Mouse (Mus musculus) testis, adult 2 months (tissue): ENCODE measurements around the gene Mgat4c. TPM values are rescaled to one million over a fixed set of nuclear protein-coding genes. Genes with fewer than 3 reads are reported as not detected.

Source experiments
- H3K27ac ChIP-seq: fragments of 200-500 bp; 2 replicates; pipeline ENCODE4 v1.5.1; 2012; ENCODE audit warnings: low read depth, low read length; ENCODE audit not compliant: control insufficient read depth, insufficient read depth
- H3K27me3 ChIP-seq: fragments of 200-500 bp; 2 replicates; pipeline ENCODE4 v1.6.1; 2012; ENCODE audit warnings: mild to moderate bottlenecking, low read length, moderate library complexity; ENCODE audit not compliant: control insufficient read depth, insufficient read depth
- H3K36me3 ChIP-seq: fragments of 200-500 bp; 2 replicates; pipeline ENCODE4 v1.6.1; 2012; ENCODE audit warnings: mild to moderate bottlenecking, low read length; ENCODE audit not compliant: control insufficient read depth, insufficient read depth
- H3K4me1 ChIP-seq: fragments of 200-500 bp; 2 replicates; pipeline ENCODE4 v1.6.1; 2012; ENCODE audit warnings: low read length; ENCODE audit not compliant: control insufficient read depth, insufficient read depth
- H3K4me3 ChIP-seq: fragments of 200-500 bp; 2 replicates; pipeline ENCODE4 v1.5.1; 2012; ENCODE audit warnings: low read depth, mild to moderate bottlenecking, low read length, moderate library complexity, mixed read lengths; ENCODE audit not compliant: control insufficient read depth
- CTCF ChIP-seq: fragments of 200-500 bp; IDR thresholded peaks from 2 replicates; pipeline ENCODE4 v1.5.1; 2012; ENCODE audit warnings: low read depth, mild to moderate bottlenecking, inconsistent platforms, low read length, moderate library complexity; ENCODE audit not compliant: control insufficient read depth, insufficient read depth, insufficient replicate concordance
- POLR2A ChIP-seq: fragments of 200-500 bp; IDR thresholded peaks from 2 replicates; pipeline ENCODE4 v1.6.1; 2012; ENCODE audit warnings: low read depth, mild to moderate bottlenecking, inconsistent platforms, low read length, moderate library complexity; ENCODE audit not compliant: control insufficient read depth
- polyA plus RNA-seq: library from polyadenylated mRNA; depleted of rRNA; stranded (reverse); fragments of >200 nt; gene quantifications from 2 replicates; pipeline ENCODE4 v1.2.3, GENCODE M21; 2012

The Mgat4c gene
- polyA plus RNA-seq, 1 experiment: 89.0 TPM

GRCm38 (mm10) chr10:101798831-101799474, 117.7 kb downstream of the Mgat4c start:
- Histone ChIP-seq H3K4me1 (no peaks in the 10 kb centered on the region), H3K27me3 (no peaks in the 10 kb centered on the region), H3K27ac (no peak overlapping the region), H3K36me3 (no peaks in the 10 kb centered on the region), H3K4me3 (no peak overlapping the region)
- TF ChIP-seq POLR2A (no peak), CTCF (no peak)

GRCm38 (mm10) chr10:101808768-101809167, 127.5 kb downstream of the Mgat4c start:
- Histone ChIP-seq H3K27me3 (no peaks in the 10 kb centered on the region), H3K27ac (no peak overlapping the region), H3K4me1 (no peaks in the 10 kb centered on the region), H3K4me3 (no peak overlapping the region), H3K36me3 (no peaks in the 10 kb centered on the region)
- TF ChIP-seq CTCF (no peak), POLR2A (no peak)

GRCm38 (mm10) chr10:101816902-101817301, 135.6 kb downstream of the Mgat4c start:
- Histone ChIP-seq H3K36me3 (no peaks in the 10 kb centered on the region), H3K4me3 (no peak overlapping the region), H3K27me3 (no peaks in the 10 kb centered on the region), H3K4me1 (no peaks in the 10 kb centered on the region), H3K27ac (no peak overlapping the region)
- TF ChIP-seq CTCF (no peak), POLR2A (no peak)

GRCm38 (mm10) chr10:101827944-101828343, 146.7 kb downstream of the Mgat4c start:
- Histone ChIP-seq H3K36me3 (no peaks in the 10 kb centered on the region), H3K4me3 (no peak overlapping the region), H3K27ac (no peak overlapping the region), H3K27me3 (no peaks in the 10 kb centered on the region), H3K4me1 (no peaks in the 10 kb centered on the region)
- TF ChIP-seq CTCF: no peak
- no peak for TF ChIP-seq POLR2A

- H3K27ac ChIP-seq: no peak overlapping the region
- H3K36me3 ChIP-seq: no peaks in the 10 kb centered on the region
- H3K4me1 ChIP-seq: no peaks in the 10 kb centered on the region
- TF ChIP-seq POLR2A: no peak
- TF ChIP-seq CTCF: no peak
- H3K27me3 ChIP-seq: no peaks in the 10 kb centered on the region
- H3K4me3 ChIP-seq: no peak overlapping the region
Measured at GRCm38 (mm10) chr10:101856115-101856514, 174.8 kb downstream of the Mgat4c start.

- TF ChIP-seq POLR2A: no peak
- no peak for TF ChIP-seq CTCF
- H3K27me3 ChIP-seq: no peaks in the 10 kb centered on the region
- no peak overlapping the region for H3K27ac ChIP-seq
- H3K36me3 ChIP-seq: no peaks in the 10 kb centered on the region
- H3K4me1 ChIP-seq: no peaks in the 10 kb centered on the region
- no peak overlapping the region for H3K4me3 ChIP-seq
Measured at GRCm38 (mm10) chr10:101889866-101890265, 208.6 kb downstream of the Mgat4c start.

- Histone ChIP-seq H3K27ac (no peak overlapping the region), H3K4me3 (no peak overlapping the region), H3K36me3 (no peaks in the 10 kb centered on the region), H3K4me1 (no peaks in the 10 kb centered on the region), H3K27me3 (no peaks in the 10 kb centered on the region)
- TF ChIP-seq POLR2A: no peak
- TF ChIP-seq CTCF: no peak
Measured at GRCm38 (mm10) chr10:101917328-101917814, 236.1 kb downstream of the Mgat4c start.

- no peaks in the 10 kb centered on the region for H3K4me1 ChIP-seq
- TF ChIP-seq POLR2A (no peak), CTCF (no peak)
- no peaks in the 10 kb centered on the region for H3K27me3 ChIP-seq
- no peak overlapping the region for H3K27ac ChIP-seq
- no peak overlapping the region for H3K4me3 ChIP-seq
- H3K36me3 ChIP-seq: no peaks in the 10 kb centered on the region
Measured at GRCm38 (mm10) chr10:101997612-101998011, 316.3 kb downstream of the Mgat4c start.

- no peak for TF ChIP-seq POLR2A
- H3K4me1 ChIP-seq: no peaks in the 10 kb centered on the region
- H3K4me3 ChIP-seq: no peak overlapping the region
- no peaks in the 10 kb centered on the region for H3K27me3 ChIP-seq
- H3K36me3 ChIP-seq: no peaks in the 10 kb centered on the region
- H3K27ac ChIP-seq: no peak overlapping the region
Measured at GRCm38 (mm10) chr10:102042513-102042912, 361.2 kb downstream of the Mgat4c start.
